Mouse (Mus musculus) erythroblast, embryonic 14.5 days (primary cell): ENCODE results near the gene Foxp1. TPM values are rescaled to one million over a fixed set of nuclear protein-coding genes. Genes with fewer than 3 reads are reported as not detected.

Source experiments
- H3K27me3 ChIP-seq: 2 replicates; pipeline ENCODE4 v1.6.1; 2012; ENCODE audit warnings: inconsistent platforms; ENCODE audit not compliant: control insufficient read depth
- H3K36me3 ChIP-seq: 2 replicates; pipeline ENCODE4 v1.6.1; 2012; ENCODE audit warnings: mild to moderate bottlenecking, inconsistent platforms; ENCODE audit not compliant: control insufficient read depth
- H3K4me1 ChIP-seq: 2 replicates; pipeline ENCODE4 v1.6.1; 2012; ENCODE audit warnings: inconsistent platforms; ENCODE audit not compliant: control insufficient read depth
- H3K4me3 ChIP-seq: replicated peaks from 2 replicates; pipeline ENCODE3; 2012; ENCODE audit warnings: moderate library complexity, mild to moderate bottlenecking, inconsistent platforms
- H3K9me3 ChIP-seq: 2 replicates; pipeline ENCODE4 v1.6.1; 2012; ENCODE audit warnings: low read length, inconsistent platforms, mixed read lengths; ENCODE audit not compliant: control insufficient read depth
- GATA1 ChIP-seq: IDR thresholded peaks from 2 replicates; pipeline ENCODE4 v1.6.1; 2012; ENCODE audit warnings: low read length, inconsistent platforms, mixed read lengths
- TAL1 ChIP-seq: IDR thresholded peaks from 3 replicates; pipeline ENCODE4 v1.6.1; 2012; ENCODE audit warnings: low read length, inconsistent platforms, mixed read lengths
- polyA plus RNA-seq: library from polyadenylated mRNA; stranded (reverse); fragments of >175 nt; gene quantifications from 2 replicates; pipeline ENCODE4 v1.2.3, GENCODE M21; 2012

Gene Foxp1
- polyA plus RNA-seq, 1 experiment, result 1.7 TPM

DNA sequence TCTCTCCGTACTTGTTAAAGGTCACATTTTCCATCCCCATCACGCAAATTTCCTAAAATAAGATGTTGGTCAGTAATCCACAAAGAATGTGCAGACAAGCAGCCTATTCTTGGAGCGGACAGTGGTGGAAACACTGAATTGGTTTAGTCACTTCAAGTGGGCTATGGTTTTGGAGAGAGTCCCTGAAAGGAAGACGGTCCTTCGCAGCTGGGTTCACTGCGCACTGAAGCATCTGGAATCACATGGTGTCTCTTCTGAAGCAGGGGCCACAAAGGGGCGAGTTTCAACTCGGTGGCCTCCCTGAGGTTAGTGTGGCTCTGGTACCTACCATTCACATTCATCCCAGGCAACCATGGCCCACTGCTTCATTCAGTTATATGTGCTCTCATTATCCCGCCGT, 588.1 kb downstream of the Foxp1 start:
- H3K36me3 ChIP-seq, result peaks cover 6% of the 10 kb centered on the region; the same call in 1 of the 2 replicates
- no peaks in the 10 kb centered on the region for H3K9me3 ChIP-seq
- no peaks in the 10 kb centered on the region for H3K27me3 ChIP-seq
- no peaks in the 10 kb centered on the region for H3K4me1 ChIP-seq
- TF ChIP-seq TAL1 (no peak), GATA1 (no peak)
- H3K4me3 ChIP-seq, result no peak overlapping the region

DNA sequence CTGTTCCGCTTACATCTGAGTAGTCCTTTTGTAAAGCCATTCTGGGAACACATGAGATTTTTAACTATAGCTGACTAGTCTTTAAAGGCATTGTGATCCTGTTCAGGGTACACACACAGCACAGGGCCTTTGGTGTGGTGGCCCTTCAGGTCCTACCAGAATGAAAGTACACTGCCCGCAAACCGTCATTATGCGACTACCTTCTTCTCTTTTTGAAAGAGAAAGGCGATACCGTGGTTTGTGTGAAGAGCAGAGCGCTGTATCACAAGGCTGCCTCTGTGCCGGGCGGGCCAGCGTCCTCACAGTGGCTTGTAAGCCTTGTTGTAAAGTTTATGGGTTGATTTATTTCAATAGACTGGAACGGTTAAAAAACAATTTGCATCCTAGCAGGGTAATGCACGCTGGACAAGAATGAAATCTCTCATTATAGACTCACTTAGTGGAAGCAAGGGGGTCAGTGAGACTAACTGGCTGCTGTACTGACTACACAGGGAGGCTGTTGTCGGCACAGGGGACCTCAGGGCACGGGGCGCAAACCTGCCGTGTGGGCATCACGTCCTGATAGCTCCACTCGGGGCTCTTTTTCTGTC, 589.3 kb downstream of the Foxp1 start:
- Histone ChIP-seq H3K4me3 (no peak overlapping the region), H3K36me3 (peaks cover 10% of the 10 kb centered on the region; the same call in 1 of the 2 replicates), H3K9me3 (no peaks in the 10 kb centered on the region), H3K27me3 (no peaks in the 10 kb centered on the region), H3K4me1 (no peaks in the 10 kb centered on the region)
- TF ChIP-seq TAL1, result no peak
- TF ChIP-seq GATA1, result no peak

DNA sequence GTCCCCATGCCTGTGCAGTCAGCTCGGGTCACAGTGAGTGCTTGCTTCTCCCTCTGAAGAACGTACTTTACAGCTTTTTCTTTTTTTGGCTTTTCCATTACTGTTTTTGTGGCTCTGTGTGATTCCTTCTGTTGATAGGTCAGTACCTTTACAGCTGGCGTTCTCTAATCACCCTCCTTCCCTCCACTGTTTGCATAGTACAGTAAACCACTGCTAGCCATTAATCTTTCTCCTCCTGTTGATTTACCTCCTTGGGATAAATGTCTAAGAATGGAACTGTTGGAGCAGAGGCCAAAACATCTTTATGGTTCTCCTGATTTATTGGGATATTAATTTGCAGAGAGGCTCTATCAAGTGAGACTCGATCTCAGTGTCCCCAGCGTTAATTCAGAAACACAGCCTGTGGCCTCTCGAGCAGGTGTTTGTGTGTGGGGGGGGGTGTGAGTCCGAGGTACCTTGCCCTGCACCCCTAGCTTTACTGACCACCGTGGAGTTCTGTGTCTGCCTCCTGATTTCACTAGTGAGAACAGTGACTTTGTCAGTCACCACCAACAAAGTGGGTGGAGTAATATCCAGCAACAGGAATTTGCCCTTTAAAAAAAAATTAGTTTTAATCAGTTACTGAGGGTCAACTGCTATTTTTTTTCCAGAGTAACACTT, 590.5 kb downstream of the Foxp1 start:
- Histone ChIP-seq H3K4me3 (no peak overlapping the region), H3K36me3 (peaks cover 10% of the 10 kb centered on the region; the same call in 1 of the 2 replicates), H3K27me3 (no peaks in the 10 kb centered on the region), H3K4me1 (no peaks in the 10 kb centered on the region), H3K9me3 (no peaks in the 10 kb centered on the region)
- TF ChIP-seq GATA1 (no peak), TAL1 (no peak)

DNA sequence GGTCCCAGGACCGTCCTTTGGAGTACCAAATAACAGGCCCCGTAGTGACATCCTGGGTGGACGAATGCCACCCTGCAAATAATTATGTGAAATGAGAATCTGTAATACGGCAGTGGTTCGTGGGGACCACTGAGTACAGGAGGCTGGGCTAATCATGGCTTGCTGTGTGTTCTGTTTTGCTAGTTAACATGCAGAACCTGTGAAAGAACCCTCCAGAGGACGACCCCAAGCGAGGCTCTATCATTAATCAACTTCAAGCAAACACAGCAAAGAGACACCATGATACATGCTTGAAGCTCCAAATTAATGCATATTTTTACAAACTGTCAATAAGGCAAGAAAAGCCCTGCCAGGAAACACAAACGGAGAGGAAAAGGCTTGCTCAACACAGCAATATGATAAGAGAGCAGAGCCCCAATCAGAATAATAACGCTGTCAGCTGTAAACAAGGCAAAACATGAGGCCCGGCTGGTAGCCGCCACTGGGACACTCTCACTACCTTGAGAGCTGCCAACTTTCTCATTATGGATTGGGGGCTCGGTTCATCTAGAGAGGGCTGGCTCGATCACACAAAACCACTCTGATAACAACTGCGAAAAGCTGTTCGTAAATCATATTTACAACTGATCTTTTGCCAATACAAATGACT, 591.7 kb downstream of the Foxp1 start:
- Histone ChIP-seq H3K27me3 (no peaks in the 10 kb centered on the region), H3K9me3 (no peaks in the 10 kb centered on the region), H3K4me3 (no peak overlapping the region), H3K36me3 (peaks cover 10% of the 10 kb centered on the region; the same call in 1 of the 2 replicates), H3K4me1 (no peaks in the 10 kb centered on the region)
- TF ChIP-seq GATA1 (no peak), TAL1 (no peak)

DNA sequence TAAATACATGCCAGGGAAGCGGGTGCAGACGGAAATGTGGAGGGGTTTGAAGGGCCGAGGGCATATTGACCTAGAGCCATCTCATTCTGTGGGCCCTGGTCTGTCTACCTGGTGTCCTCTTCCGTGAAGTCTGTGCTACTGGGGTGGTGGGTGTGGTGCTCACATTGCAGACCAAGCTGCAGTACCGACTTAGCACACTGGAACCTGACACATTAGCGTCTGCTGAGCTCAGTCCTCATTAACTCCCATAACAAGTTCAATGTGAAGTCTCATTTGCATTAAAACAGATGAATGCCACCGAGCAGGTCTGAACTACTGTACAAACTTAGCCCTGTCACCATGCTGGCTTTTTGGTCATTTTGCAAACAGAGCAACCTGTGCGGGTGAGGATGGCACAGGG, 594.2 kb downstream of the Foxp1 start:
- H3K27me3 ChIP-seq, result no peaks in the 10 kb centered on the region
- TF ChIP-seq TAL1, result no peak
- TF ChIP-seq GATA1, result no peak
- no peaks in the 10 kb centered on the region for H3K9me3 ChIP-seq
- no peak overlapping the region for H3K4me3 ChIP-seq
- H3K36me3 ChIP-seq, result peaks cover 7% of the 10 kb centered on the region; the same call in 1 of the 2 replicates
- no peaks in the 10 kb centered on the region for H3K4me1 ChIP-seq

DNA sequence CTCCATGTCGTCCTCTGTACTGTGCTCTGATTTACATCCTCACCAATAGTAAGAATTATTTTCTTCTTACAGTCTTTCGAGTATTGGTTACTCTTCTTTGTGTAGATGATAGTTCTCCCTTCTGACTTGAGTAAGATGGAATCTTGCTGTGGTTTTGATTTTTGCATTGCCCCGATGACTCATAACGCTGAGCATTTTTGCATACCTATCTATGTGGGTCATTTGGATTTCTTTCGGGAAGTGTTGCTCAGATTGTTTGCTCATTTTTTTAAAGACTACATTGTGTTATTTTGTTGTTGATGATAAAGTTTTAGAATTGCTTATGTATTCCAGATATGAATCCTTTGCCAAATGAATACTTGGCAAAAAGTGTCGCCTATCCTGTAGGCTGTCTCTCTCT, 621.3 kb downstream of the Foxp1 start:
- no peaks in the 10 kb centered on the region for H3K36me3 ChIP-seq
- no peaks in the 10 kb centered on the region for H3K9me3 ChIP-seq
- H3K4me3 ChIP-seq, result no peak overlapping the region
- H3K4me1 ChIP-seq, result no peaks in the 10 kb centered on the region
- no peaks in the 10 kb centered on the region for H3K27me3 ChIP-seq
- TF ChIP-seq GATA1 (no peak), TAL1 (no peak)

DNA sequence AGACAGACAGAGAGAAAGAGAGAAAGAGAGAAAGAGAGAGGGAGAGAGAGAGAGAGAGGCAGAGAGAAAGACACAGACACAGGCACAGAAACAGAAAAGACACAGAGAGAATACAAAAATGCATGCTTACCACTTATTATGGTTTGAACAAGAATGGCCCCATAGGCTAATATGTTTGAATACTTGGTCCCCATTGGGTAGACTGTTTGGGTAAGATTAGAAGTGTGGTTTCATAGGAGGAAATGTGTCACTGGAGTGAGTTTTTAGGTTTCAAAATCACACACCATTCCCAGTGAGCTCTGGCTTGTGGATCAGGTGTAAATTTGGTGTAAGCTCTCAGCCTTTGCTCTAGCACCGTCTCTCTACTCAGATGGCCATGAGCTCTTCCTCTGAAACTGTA, 644.3 kb downstream of the Foxp1 start:
- TF ChIP-seq GATA1, result no peak
- no peak for TF ChIP-seq TAL1
- no peaks in the 10 kb centered on the region for H3K9me3 ChIP-seq
- H3K4me3 ChIP-seq, result no peak overlapping the region

DNA sequence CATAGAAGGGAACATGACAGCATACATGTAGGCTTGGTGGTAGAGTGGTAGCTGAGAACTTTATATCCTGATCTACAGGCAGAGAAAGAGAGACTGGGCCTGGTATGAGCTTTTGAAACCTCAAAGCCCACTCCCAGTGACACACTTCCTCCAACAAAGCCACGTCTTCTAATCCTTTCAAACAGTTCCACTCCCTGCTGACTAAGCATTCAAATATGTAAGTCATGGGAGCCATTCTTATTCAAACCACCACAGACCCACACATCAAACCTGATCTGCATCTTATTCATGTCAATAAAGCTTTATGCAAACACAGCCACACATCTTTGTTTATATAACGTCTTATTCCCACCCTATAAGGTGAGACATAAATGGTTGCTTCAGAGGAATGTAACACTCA, 646.1 kb downstream of the Foxp1 start:
- H3K4me1 ChIP-seq, result no peaks in the 10 kb centered on the region
- no peaks in the 10 kb centered on the region for H3K27me3 ChIP-seq

More for the DNA sequence above, 644.3 kb downstream of the Foxp1 start:
- Histone ChIP-seq H3K36me3 (no peaks in the 10 kb centered on the region), H3K4me1 (no peaks in the 10 kb centered on the region), H3K27me3 (no peaks in the 10 kb centered on the region)

More for the DNA sequence above, 646.1 kb downstream of the Foxp1 start:
- H3K36me3 ChIP-seq, result no peaks in the 10 kb centered on the region
- H3K4me3 ChIP-seq, result no peak overlapping the region
- H3K9me3 ChIP-seq, result no peaks in the 10 kb centered on the region
- TF ChIP-seq TAL1 (no peak), GATA1 (no peak)

Other genes starting within 250 kb of the Foxp1 start
- gene Eif4e3, start 144.1 kb upstream of the Foxp1 start, polyA plus RNA-seq, result 0.02 TPM in 1 of 2 replicates, not detected in the other
- gene Gm20696, start 144.1 kb upstream of the Foxp1 start, polyA plus RNA-seq, result not detected in 2 replicates
- not detected in 2 replicates for gene Gpr27, start 170.0 kb upstream of the Foxp1 start, polyA plus RNA-seq
- gene Prok2, start 203.7 kb upstream of the Foxp1 start, polyA plus RNA-seq, result not detected in 2 replicates